14 mouse cellular contexts compared by ENCODE assay signal in the genomic region with DNA sequence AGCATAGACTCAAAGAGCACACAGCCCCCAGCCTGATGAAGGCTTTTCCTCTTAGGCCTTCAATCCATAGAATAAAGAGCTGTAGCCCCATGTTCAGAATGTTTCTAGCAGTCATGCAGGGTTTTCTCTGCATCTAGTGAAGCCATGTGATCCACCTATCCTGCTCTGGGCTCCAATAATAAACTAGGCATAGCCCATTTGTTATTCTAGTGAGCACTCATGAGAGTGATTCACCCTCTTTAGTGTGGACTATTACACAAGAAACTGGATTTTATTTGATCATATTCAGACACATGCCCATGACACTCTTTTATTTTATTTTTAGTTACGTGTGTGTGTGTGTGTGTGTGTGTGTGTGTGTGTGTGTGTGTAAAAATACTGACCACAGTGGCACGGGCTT.
"Had no signal": no experiment of that assay in that cellular context is flagged by ENCODE, and none has a peak within 500 bp of the region (broad histone marks: within the 10 kb centered on the region; RNA-seq: fewer than 3 reads in every experiment).

No protein-coding gene starts in this region.

- H3K9me3 ChIP-seq: limb, embryonic 15.5 days; liver, embryonic 12.5 days; stomach, embryonic 15.5 days had no signal

- H3K4me3 ChIP-seq: limb, embryonic 15.5 days; liver, embryonic 12.5 days; stomach, embryonic 15.5 days had no signal

- DNase-seq: kidney, adult 11 months; kidney, adult 9 months; kidney, postnatal 36 days; lung, embryonic 14.5 days; lung, postnatal 10 days; lung, postnatal 4 days; retina, postnatal 1 day; right cerebral cortex, postnatal 14 days; thymus, postnatal 36 days had no signal

- H3K27me3 ChIP-seq: stomach, embryonic 15.5 days had no signal

- H3K4me2 ChIP-seq: limb, embryonic 15.5 days; liver, embryonic 12.5 days; lung, embryonic 14.5 days; midbrain, embryonic 11.5 days; stomach, embryonic 15.5 days had no signal

- H3K27ac ChIP-seq: kidney, postnatal 0 days; limb, embryonic 15.5 days; liver, embryonic 12.5 days; stomach, embryonic 15.5 days had no signal

- H3K36me3 ChIP-seq: limb, embryonic 15.5 days; liver, embryonic 12.5 days; stomach, embryonic 15.5 days had no signal

- ATAC-seq: liver, embryonic 12.5 days had no signal

- H3K4me1 ChIP-seq: limb, embryonic 15.5 days; liver, embryonic 12.5 days; stomach, embryonic 15.5 days had no signal

- H3K9ac ChIP-seq: limb, embryonic 15.5 days; liver, embryonic 12.5 days; lung, embryonic 14.5 days; stomach, embryonic 15.5 days had no signal
